Mouse (Mus musculus) heart, embryonic 13.5 days (tissue): ENCODE data around the gene Rnft2. TPM values are rescaled to one million over a fixed set of nuclear protein-coding genes. Genes with fewer than 3 reads are reported as not detected.
A peak's percentile ranks its signal among the peaks of the same experiment; 100 is the strongest.

Source experiments
- ATAC-seq: fragments of 200-750 bp; cut with Nextera tagmentation; 2 replicates; pipeline ENCODE4 v1.8.0; 2017; ENCODE audit warnings: moderate TSS enrichment; ENCODE audit not compliant: insufficient number of reproducible peaks, low FRiP score, low TSS enrichment; ENCODE audit errors: extremely low read depth
- H3K27ac ChIP-seq: fragments of 300-500 bp; sonication (generic); replicated peaks from 2 replicates; pipeline ENCODE4 v1.5.1; 2015; ENCODE audit warnings: moderate library complexity, mild to moderate bottlenecking, inconsistent platforms
- H3K27me3 ChIP-seq: fragments of 300-500 bp; sonication (generic); replicated peaks from 2 replicates; pipeline ENCODE4 v1.6.1; 2015; ENCODE audit warnings: mild to moderate bottlenecking, inconsistent platforms
- H3K36me3 ChIP-seq: fragments of 300-500 bp; sonication (generic); 2 replicates; pipeline ENCODE4 v1.6.1; 2015; ENCODE audit warnings: mild to moderate bottlenecking, inconsistent platforms
- H3K4me1 ChIP-seq: fragments of 300-500 bp; sonication (generic); 2 replicates; pipeline ENCODE4 v1.6.1; 2015; ENCODE audit warnings: inconsistent platforms
- H3K4me2 ChIP-seq: fragments of 300-500 bp; sonication (generic); 2 replicates; pipeline ENCODE4 v1.6.1; 2015; ENCODE audit warnings: inconsistent platforms, mild to moderate bottlenecking, moderate library complexity
- H3K4me3 ChIP-seq: fragments of 300-500 bp; sonication (generic); 2 replicates; pipeline ENCODE4 v1.5.1; 2015; ENCODE audit warnings: moderate library complexity, mild to moderate bottlenecking, inconsistent platforms
- H3K9ac ChIP-seq: fragments of 300-500 bp; sonication (generic); 2 replicates; pipeline ENCODE4 v1.6.1; 2015; ENCODE audit warnings: inconsistent platforms, mild to moderate bottlenecking, moderate library complexity
- H3K9me3 ChIP-seq: fragments of 300-500 bp; sonication (generic); 2 replicates; pipeline ENCODE4 v1.6.1; 2016; ENCODE audit warnings: inconsistent platforms
- WGBS: fragments of 180-500 bp; shearing (Covaris S2); methylation state at CpG from one replicate; pipeline ENCODE4 v1.1.7; 2015; ENCODE audit warnings: mixed read lengths; 5-methylcytosine and 5-hydroxymethylcytosine counted together
- polyA plus RNA-seq: library from polyadenylated mRNA; unstranded; fragments of >200 nt; fragmentation: Nextera tagmentation; extraction: Ambion mirVana; gene quantifications from 2 replicates; pipeline ENCODE4 v1.2.1, GENCODE M21; 2015

Rnft2 gene
- polyA plus RNA-seq, 1 experiment from 2014 or later = 2.2 TPM

DNA sequence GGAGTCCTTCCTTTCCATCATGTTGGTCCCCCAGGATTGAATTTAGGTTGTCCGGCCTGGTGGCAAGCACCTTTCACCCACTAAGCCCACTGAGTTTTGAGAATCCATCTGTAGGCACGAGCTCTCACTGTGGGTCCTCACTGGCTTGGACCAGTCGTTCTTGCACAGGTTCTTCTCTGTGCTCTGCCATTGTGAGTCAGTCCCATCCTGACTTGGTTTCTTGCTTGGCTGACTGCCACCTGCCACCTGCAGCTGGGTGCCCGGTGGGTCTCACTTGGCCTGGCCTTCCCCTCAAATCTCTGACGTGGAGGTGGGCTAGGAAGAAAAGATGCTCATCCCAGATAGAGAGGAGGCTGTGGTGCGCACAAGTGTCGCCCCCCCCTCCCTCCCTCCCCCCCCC, 6.1 kb upstream of the Rnft2 start:
- no peak overlapping the region for H3K4me3 ChIP-seq
- H3K36me3 ChIP-seq = peaks cover 36% of the 10 kb centered on the region
- no peak for ATAC-seq
- WGBS = 83% methylated on average over 6 of the region's 7 CpGs
- no peaks in the 10 kb centered on the region for H3K27me3 ChIP-seq
- H3K4me2 ChIP-seq = no peak overlapping the region
- H3K27ac ChIP-seq = no peak overlapping the region
- no peak overlapping the region for H3K9ac ChIP-seq
- no peaks in the 10 kb centered on the region for H3K9me3 ChIP-seq
- H3K4me1 ChIP-seq = peaks cover 19% of the 10 kb centered on the region

DNA sequence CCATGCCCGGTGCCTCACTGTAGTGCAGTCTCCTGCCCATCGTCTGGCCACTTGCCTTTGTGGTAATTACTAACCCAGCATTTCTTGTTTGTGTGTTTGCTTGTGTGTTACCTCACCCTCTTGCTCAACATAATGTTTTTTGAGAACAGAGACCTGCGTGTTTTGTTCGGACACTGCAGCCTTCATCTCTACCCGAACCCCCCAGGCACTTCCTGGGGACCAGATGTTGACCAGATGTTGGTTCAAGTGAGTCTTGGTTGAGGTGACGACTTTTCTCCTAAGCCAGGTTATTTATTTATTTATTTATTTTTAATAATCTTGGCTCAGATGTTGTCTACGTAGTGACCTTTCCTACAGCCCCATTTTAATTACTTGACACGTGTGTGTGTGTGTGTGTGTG, 2.5 kb upstream of the Rnft2 start:
- 86% methylated on average over 8 of the region's 8 CpGs for WGBS
- Histone ChIP-seq H3K9me3 (no peaks in the 10 kb centered on the region), H3K27ac (no peak overlapping the region), H3K27me3 (no peaks in the 10 kb centered on the region), H3K9ac (no peak overlapping the region), H3K4me3 (no peak overlapping the region), H3K4me2 (no peak overlapping the region), H3K36me3 (peaks cover 24% of the 10 kb centered on the region), H3K4me1 (peaks cover 28% of the 10 kb centered on the region)
- no peak for ATAC-seq

DNA sequence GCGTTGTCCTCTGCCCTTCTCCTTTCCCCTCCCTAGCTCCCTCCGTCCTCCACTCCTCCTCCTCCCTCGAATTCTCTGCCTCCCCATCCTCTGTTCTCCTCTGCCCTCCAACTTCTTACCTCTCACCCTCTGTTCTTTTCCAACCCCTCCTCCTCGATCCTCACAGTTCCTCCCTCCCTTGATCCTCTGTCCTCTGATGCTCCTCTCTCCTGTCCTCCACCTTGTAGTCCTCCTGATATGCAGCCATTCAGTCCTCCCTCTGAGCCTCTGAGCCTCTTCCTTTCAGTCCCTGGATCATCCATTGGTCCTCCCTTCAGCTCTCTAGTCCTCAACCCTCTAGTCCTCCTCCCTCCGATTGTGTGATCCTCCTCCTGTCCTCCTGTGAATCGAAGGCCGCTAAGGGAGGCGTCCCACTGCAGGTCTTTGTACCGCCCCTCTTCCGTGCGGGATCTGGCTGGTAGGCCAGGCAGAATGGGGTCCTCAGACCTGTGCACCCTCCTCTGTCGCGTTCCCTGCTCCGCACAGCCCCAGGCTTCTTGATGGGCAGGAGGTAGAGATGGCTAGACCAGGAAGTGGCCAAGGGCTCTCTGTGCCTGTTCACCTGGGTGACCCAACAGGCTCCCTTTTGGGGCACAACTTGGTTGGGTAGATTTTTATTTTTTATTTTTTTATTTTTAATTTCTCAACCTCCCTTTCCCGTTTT, 841 bp upstream of the Rnft2 start:
- Histone ChIP-seq H3K9me3 (no peaks in the 10 kb centered on the region), H3K9ac (peak overlapping the region; percentile 91), H3K27ac (peak overlapping the region; percentile 76), H3K4me1 (peaks cover 25% of the 10 kb centered on the region), H3K4me2 (peak overlapping the region; percentile 89), H3K27me3 (no peaks in the 10 kb centered on the region), H3K4me3 (peak overlapping the region; percentile 76), H3K36me3 (peaks cover 24% of the 10 kb centered on the region)
- no peak for ATAC-seq
- 8% methylated on average over 15 of the region's 15 CpGs for WGBS

DNA sequence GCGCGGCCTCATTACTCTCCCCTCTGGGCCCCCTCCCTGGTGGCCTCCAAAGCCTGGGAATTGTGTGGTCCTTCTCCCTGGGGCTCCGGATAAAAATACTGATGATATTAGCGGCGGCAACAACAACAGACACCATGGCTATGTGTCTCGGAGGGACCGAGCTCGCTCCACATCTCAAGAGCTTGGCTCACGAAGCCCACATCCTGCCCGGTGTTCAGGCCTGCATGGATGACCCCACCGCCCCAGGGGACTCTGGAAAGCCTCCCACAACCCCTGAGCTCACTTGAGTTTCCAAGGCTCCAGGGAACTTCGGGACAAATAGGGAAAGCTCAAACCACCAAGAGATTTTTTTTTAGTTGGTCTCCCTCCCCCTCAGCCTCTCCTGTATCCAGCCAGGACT, 5.2 kb downstream of the Rnft2 start:
- no peak for ATAC-seq
- Histone ChIP-seq H3K9me3 (no peaks in the 10 kb centered on the region), H3K9ac (no peak overlapping the region), H3K36me3 (peaks cover 7% of the 10 kb centered on the region; the same call in 1 of the 2 replicates), H3K27me3 (no peaks in the 10 kb centered on the region), H3K4me1 (peaks cover 5% of the 10 kb centered on the region), H3K27ac (no peak overlapping the region), H3K4me3 (no peak overlapping the region), H3K4me2 (no peak overlapping the region)
- 75% methylated on average over 12 of the region's 12 CpGs for WGBS

DNA sequence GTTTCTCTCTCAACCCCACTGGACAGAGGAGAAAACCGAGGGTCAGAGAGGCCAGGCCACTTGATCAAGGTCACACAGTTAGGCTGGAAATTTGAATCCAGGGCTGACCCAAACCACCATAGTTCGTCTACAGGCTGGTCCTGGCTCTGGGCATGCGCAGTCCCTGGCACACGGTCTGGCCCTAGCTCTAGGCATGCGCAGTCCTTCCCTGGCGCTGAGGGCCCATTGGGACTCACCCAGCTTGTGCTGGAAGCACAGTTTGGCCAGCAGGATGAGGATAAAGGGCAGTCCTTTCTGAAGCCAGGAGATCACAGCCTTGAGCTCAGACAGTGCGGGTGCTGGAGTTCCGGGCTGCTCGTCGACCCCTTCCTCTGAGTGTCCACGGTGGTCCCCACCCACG, 8.0 kb downstream of the Rnft2 start:
- Histone ChIP-seq H3K9me3 (no peaks in the 10 kb centered on the region), H3K27ac (no peak overlapping the region), H3K4me3 (no peak overlapping the region), H3K36me3 (peaks cover 16% of the 10 kb centered on the region; the same call in 1 of the 2 replicates), H3K4me1 (no peaks in the 10 kb centered on the region), H3K9ac (no peak overlapping the region), H3K27me3 (no peaks in the 10 kb centered on the region), H3K4me2 (no peak overlapping the region)
- ATAC-seq = no peak
- WGBS = 79% methylated on average over 12 of the region's 12 CpGs

DNA sequence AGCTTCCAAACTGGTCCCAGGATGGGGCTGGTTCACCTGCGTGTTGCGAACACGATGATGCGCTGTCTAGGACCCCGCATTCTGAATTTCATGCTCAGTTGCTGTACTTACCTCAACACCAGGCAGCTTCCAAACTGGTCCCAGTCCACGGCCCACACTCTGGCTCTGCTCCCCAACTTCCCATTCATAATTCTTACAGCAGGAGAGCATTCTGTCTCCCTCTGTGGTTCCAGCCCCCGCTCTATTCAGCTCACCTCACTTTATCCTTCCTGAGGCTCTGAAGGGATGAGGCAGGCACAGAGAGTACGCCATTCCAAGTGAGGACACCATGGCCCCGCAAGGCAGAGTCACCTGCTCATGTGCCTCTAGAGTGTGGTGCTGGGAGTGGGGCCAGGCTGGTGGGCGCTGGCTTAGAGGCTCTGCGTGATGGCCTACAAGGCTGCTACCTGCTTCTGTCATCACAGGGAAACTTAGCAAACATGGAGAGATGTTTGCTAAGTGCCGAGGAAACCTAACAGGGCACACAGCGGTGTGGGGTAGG, 14.8 kb downstream of the Rnft2 start:
- no peak for ATAC-seq
- Histone ChIP-seq H3K36me3 (peaks cover 14% of the 10 kb centered on the region), H3K4me3 (no peak overlapping the region), H3K27me3 (no peaks in the 10 kb centered on the region), H3K9me3 (no peaks in the 10 kb centered on the region), H3K27ac (no peak overlapping the region), H3K4me2 (no peak overlapping the region), H3K9ac (no peak overlapping the region), H3K4me1 (no peaks in the 10 kb centered on the region)
- 90% methylated on average over 13 of the region's 13 CpGs for WGBS

DNA sequence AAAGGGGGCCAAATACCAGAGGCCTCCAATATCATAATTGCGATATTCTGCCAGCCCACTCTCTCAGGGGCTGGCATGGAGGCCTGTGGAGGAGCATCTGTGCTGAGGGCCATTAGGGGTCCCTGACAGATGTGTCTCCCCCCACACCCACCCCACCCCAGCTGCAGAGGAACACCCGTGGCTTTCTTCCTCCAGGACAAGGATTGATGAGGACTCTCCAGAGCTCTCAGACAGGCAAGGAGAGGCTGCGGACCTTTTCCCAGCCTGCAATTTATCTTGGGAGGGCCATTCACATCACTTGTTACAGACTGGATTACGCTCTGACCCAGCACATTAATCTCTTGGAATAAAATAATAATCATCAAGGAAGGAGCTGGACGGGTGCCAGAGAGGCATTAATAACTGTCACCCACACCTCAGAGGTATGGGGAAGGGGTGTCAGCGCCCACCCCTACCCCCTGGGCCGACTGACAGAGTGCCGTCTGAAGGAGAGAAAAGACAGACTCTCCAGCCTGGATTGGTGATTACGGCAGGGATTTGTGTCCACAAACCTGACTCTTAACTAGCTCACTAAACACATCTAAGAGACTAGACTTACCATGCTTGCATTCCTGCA, 21.7 kb downstream of the Rnft2 start:
- Histone ChIP-seq H3K4me1 (no peaks in the 10 kb centered on the region), H3K36me3 (peaks cover 2% of the 10 kb centered on the region; the same call in 1 of the 2 replicates), H3K27ac (no peak overlapping the region), H3K4me2 (no peak overlapping the region), H3K9ac (no peak overlapping the region), H3K4me3 (no peak overlapping the region), H3K9me3 (no peaks in the 10 kb centered on the region), H3K27me3 (no peaks in the 10 kb centered on the region)
- no peak for ATAC-seq
- WGBS = 51% methylated on average over 9 of the region's 9 CpGs

DNA sequence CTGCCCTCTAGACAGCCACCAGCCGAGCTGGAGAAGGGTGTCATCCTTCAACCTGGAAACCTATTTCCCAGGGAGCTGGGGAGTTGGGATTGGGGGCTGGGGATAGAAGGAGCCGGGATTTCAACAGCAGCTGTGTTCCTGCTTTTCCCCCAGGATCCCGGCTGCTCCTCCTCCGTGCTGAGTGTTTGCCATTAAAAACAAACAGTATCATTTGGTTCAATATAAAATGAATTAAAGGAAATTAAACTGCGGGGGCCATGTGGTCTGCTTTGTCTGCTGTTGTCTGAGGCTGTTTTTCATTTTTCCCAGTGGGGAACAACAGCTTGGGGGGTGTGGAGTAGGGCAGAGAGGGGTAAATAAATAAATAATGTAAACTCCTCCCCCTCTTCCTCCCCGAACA, 27.5 kb downstream of the Rnft2 start:
- Histone ChIP-seq H3K4me2 (no peak overlapping the region), H3K4me1 (peaks cover 14% of the 10 kb centered on the region), H3K4me3 (no peak overlapping the region), H3K9me3 (no peaks in the 10 kb centered on the region), H3K9ac (no peak overlapping the region), H3K27ac (no peak overlapping the region), H3K36me3 (no peaks in the 10 kb centered on the region), H3K27me3 (0 out of 2 replicates have a peak, but pooled peaks cover under 1% of the 10 kb centered on the region)
- no peak for ATAC-seq
- 50% methylated on average over 6 of the region's 6 CpGs for WGBS

DNA sequence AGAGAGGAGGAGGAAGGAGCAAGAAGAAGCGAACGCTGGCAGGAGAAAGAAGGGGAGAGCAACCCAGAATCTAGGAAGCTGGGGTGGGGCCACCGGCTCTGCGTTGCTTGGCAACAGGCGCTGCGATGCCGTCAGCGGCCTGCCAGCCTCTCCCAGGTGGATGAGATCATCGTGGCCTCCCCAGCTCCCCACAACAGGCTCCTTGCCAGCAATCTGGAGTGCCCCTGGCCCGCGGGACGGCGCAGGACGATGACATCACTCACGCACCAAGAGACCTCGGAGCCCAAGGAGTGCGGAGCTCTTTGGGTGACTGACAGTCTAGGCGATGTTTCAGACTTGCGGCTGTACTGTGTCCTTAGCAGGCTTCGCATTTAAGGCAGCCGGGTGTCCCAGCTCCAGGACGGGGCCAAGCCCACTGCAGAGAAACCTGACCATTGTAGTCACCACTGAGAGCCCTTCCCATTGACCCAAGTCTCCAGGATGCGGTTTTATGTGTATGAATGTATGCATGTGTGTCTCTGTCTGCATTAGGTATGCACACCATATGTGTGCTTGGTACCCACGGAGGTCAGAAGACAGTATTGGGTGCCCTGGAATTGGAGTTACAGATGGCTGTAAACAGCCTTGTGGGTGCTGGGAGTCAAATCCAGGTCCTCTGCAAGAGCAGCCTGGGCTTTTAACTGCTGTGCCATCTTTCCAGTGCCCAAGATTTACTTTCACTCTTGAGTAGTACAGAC, 30.3 kb downstream of the Rnft2 start:
- Histone ChIP-seq H3K36me3 (no peaks in the 10 kb centered on the region), H3K27ac (peak overlapping the region; percentile 45; the same call in 1 of the 2 replicates), H3K4me1 (peaks cover 14% of the 10 kb centered on the region), H3K4me2 (peak overlapping the region; percentile 76), H3K27me3 (0 out of 2 replicates have a peak, but pooled peaks cover 4% of the 10 kb centered on the region), H3K9ac (peak overlapping the region; percentile 73), H3K4me3 (peak overlapping the region; percentile 49), H3K9me3 (no peaks in the 10 kb centered on the region)
- 8% methylated on average over 24 of the region's 24 CpGs for WGBS
- ATAC-seq = peak; percentile 63; the same call in 1 of the 2 replicates

DNA sequence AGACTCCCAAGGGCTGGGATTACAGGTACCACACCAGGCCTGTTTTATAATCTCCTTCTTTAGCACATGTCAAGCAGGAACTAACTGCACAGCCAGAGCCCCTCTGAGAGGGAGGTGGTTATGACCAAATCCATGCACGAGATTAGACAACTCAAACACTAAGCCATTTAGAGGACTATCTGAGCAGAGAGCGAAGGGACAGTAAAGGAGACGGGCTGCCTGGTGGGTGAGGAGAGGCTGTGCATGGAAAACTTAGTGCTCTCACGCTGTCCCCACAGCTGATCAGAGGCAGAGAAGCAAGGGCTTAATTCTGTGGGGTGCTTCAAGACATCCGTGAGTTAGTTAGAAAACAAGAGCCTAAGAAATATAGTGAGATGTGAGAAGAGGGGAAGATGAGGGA, 30.9 kb downstream of the Rnft2 start:
- H3K9me3 ChIP-seq = no peaks in the 10 kb centered on the region
- H3K36me3 ChIP-seq = no peaks in the 10 kb centered on the region
- H3K4me1 ChIP-seq = peaks cover 14% of the 10 kb centered on the region
- ATAC-seq = no peak
- H3K4me3 ChIP-seq = peak overlapping the region; percentile 49
- 0 out of 2 replicates have a peak, but pooled peaks cover 6% of the 10 kb centered on the region for H3K27me3 ChIP-seq
- WGBS = 16% methylated on average over 5 of the region's 5 CpGs
- peak overlapping the region; percentile 73; the same call in 1 of the 2 replicates for H3K9ac ChIP-seq
- peak overlapping the region; percentile 48; the same call in 1 of the 2 replicates for H3K27ac ChIP-seq
- H3K4me2 ChIP-seq = peak overlapping the region; percentile 76

DNA sequence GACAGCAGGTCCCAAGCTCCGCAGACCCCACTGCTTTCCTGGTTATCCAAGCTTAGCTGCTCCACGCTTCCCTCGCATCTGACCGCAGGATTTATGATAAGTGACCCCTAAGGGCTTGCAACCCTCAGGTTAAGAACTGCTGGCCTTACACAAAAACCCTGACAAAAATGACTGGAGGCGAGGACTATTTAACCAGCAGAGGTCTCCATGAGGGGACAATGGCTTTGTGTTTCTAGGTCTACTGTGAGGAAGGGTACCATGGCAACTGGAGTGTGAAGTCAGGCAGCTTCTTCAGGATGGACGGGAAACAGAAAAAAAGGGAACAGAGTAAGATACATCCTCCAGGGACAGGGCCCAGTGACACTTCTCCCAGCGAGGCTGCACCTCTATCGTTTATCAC, 39.1 kb downstream of the Rnft2 start:
- no peak for ATAC-seq
- Histone ChIP-seq H3K4me2 (no peak overlapping the region), H3K4me1 (no peaks in the 10 kb centered on the region), H3K9ac (no peak overlapping the region), H3K27ac (no peak overlapping the region), H3K36me3 (no peaks in the 10 kb centered on the region), H3K27me3 (0 out of 2 replicates have a peak, but pooled peaks cover 3% of the 10 kb centered on the region), H3K4me3 (no peak overlapping the region), H3K9me3 (no peaks in the 10 kb centered on the region)
- WGBS = 78% methylated on average over 8 of the region's 8 CpGs
